Mouse (Mus musculus) forebrain, embryonic 13.5 days (tissue): ENCODE results near the gene Krt8. TPM values are rescaled to one million over a fixed set of nuclear protein-coding genes. Genes with fewer than 3 reads are reported as not detected.

Source experiments
- ATAC-seq: fragments of 200-750 bp; cut with Nextera tagmentation; 2 replicates; pipeline ENCODE4 v1.8.0; 2017
- H3K27ac ChIP-seq: fragments of 300-500 bp; sonication (generic); 2 replicates; pipeline ENCODE4 v1.5.1; 2015; ENCODE audit warnings: inconsistent platforms, mild to moderate bottlenecking, moderate library complexity
- H3K27me3 ChIP-seq: fragments of 300-500 bp; sonication (generic); 2 replicates; pipeline ENCODE4 v1.6.1; 2015; ENCODE audit warnings: mild to moderate bottlenecking, inconsistent platforms
- H3K36me3 ChIP-seq: fragments of 300-500 bp; sonication (generic); 2 replicates; pipeline ENCODE4 v1.6.1; 2015; ENCODE audit warnings: mild to moderate bottlenecking, inconsistent platforms; ENCODE audit not compliant: poor library complexity, severe bottlenecking
- H3K4me1 ChIP-seq: fragments of 300-500 bp; sonication (generic); 2 replicates; pipeline ENCODE4 v1.6.1; 2015; ENCODE audit warnings: inconsistent platforms
- H3K4me2 ChIP-seq: fragments of 300-500 bp; sonication (generic); 2 replicates; pipeline ENCODE4 v1.6.1; 2015; ENCODE audit warnings: inconsistent platforms, mild to moderate bottlenecking, moderate library complexity
- H3K4me3 ChIP-seq: fragments of 300-500 bp; sonication (generic); 2 replicates; pipeline ENCODE4 v1.5.1; 2015; ENCODE audit warnings: mild to moderate bottlenecking, inconsistent platforms
- H3K9ac ChIP-seq: fragments of 300-500 bp; sonication (generic); 2 replicates; pipeline ENCODE4 v1.6.1; 2015; ENCODE audit warnings: mild to moderate bottlenecking, inconsistent platforms
- H3K9me3 ChIP-seq: fragments of 300-500 bp; sonication (generic); replicated peaks from 2 replicates; pipeline ENCODE4 v1.6.1; 2016; ENCODE audit warnings: inconsistent platforms
- WGBS: fragments of 180-500 bp; shearing (Covaris S2); methylation state at CpG from one replicate; pipeline ENCODE4 v1.1.7; 2015; 5-methylcytosine and 5-hydroxymethylcytosine counted together
- polyA plus RNA-seq: library from polyadenylated mRNA; unstranded; fragments of >200 nt; fragmentation: Nextera tagmentation; extraction: Ambion mirVana; gene quantifications from 2 replicates; pipeline ENCODE4 v1.2.1, GENCODE M21; 2015

Gene Krt8
- polyA plus RNA-seq, 1 experiment from 2014 or later, result 1.7 TPM

- Histone ChIP-seq H3K27me3 (no peaks in the 10 kb centered on the region), H3K27ac (no peak overlapping the region), H3K9ac (no peak overlapping the region), H3K4me2 (no peak overlapping the region), H3K4me1 (no peaks in the 10 kb centered on the region), H3K4me3 (no peak overlapping the region), H3K9me3 (no peaks in the 10 kb centered on the region), H3K36me3 (no peaks in the 10 kb centered on the region)
- ATAC-seq, result no peak
- 85% methylated on average over 8 of the region's 8 CpGs for WGBS
Measured at GRCm38 (mm10) chr15:101966808-101967207, 37.5 kb downstream of the Krt8 start.

GRCm38 (mm10) chr15:101958891-101959290 lies 45.4 kb downstream of the Krt8 start:
- Histone ChIP-seq H3K36me3 (no peaks in the 10 kb centered on the region), H3K9ac (no peak overlapping the region), H3K27me3 (no peaks in the 10 kb centered on the region), H3K27ac (no peak overlapping the region), H3K4me3 (no peak overlapping the region), H3K9me3 (no peaks in the 10 kb centered on the region), H3K4me1 (no peaks in the 10 kb centered on the region), H3K4me2 (no peak overlapping the region)
- no peak for ATAC-seq
- 82% methylated on average over 3 of the region's 3 CpGs for WGBS

- Histone ChIP-seq H3K36me3 (no peaks in the 10 kb centered on the region), H3K27me3 (no peaks in the 10 kb centered on the region), H3K9me3 (no peaks in the 10 kb centered on the region), H3K4me1 (no peaks in the 10 kb centered on the region), H3K4me3 (no peak within 1 kb of the TSS), H3K4me2 (no peak within 1 kb of the TSS), H3K27ac (no peak within 1 kb of the TSS), H3K9ac (no peak within 1 kb of the TSS)
- WGBS, result 89% methylated on average over 9 of the region's 9 CpGs
- no peak for ATAC-seq
Measured at GRCm38 (mm10) chr15:101954187-101954586, 50.1 kb downstream of the Krt8 start, which contains the start of gene Krt78. Gene Krt78 (minus strand): TSS chr15:101954287.

- Histone ChIP-seq H3K4me1 (no peaks in the 10 kb centered on the region), H3K27me3 (no peaks in the 10 kb centered on the region), H3K4me3 (no peak overlapping the region), H3K27ac (no peak overlapping the region), H3K4me2 (no peak overlapping the region), H3K9me3 (no peaks in the 10 kb centered on the region), H3K9ac (0 out of 2 replicates have a peak overlapping the region, but pooled peaks have one; percentile 12), H3K36me3 (no peaks in the 10 kb centered on the region)
- no peak for ATAC-seq
- 93% methylated on average over 7 of the region's 7 CpGs for whole genome bisulfite sequencing
Measured at GRCm38 (mm10) chr15:101952733-101953474, 51.4 kb downstream of the Krt8 start.

Other genes with a start within 250 kb of the Krt8 start
- not detected in 2 replicates for gene Krt72, start 218.0 kb downstream of the Krt8 start, polyA plus RNA-seq
- 0.59 and 0.66 TPM in 2 replicates for gene Krt73, start 202.1 kb downstream of the Krt8 start, polyA plus RNA-seq
- gene Krt2, start 186.3 kb downstream of the Krt8 start, polyA plus RNA-seq, result not detected in 2 replicates
- gene Krt1, start 153.7 kb downstream of the Krt8 start, polyA plus RNA-seq, result 3.5 and 3.9 TPM in 2 replicates
- 0.19 and 0.65 TPM in 2 replicates for gene Krt77, start 134.8 kb downstream of the Krt8 start, polyA plus RNA-seq
- not detected in 2 replicates for gene Krt76, start 111.6 kb downstream of the Krt8 start, polyA plus RNA-seq
- not detected in 2 replicates for gene Krt4, start 79.7 kb downstream of the Krt8 start, polyA plus RNA-seq
- 0.10 and 0.33 TPM in 2 replicates for gene Krt79, start 64.2 kb downstream of the Krt8 start, polyA plus RNA-seq
- not detected in 2 replicates for gene Krt78, start 50.2 kb downstream of the Krt8 start, polyA plus RNA-seq
- 2.4 and 6.3 TPM in 2 replicates for gene Krt18, start 23.7 kb upstream of the Krt8 start, polyA plus RNA-seq
- 90.5 and 102 TPM in 2 replicates for gene Eif4b, start 69.3 kb upstream of the Krt8 start, polyA plus RNA-seq
- gene Tns2, start 95.9 kb upstream of the Krt8 start, polyA plus RNA-seq, result 4.5 and 6.7 TPM in 2 replicates
- gene Spryd3, start 131.8 kb upstream of the Krt8 start, polyA plus RNA-seq, result 21.7 and 25.4 TPM in 2 replicates
- 0.37 and 0.40 TPM in 2 replicates for gene Igfbp6, start 139.9 kb upstream of the Krt8 start, polyA plus RNA-seq
- 0.10 TPM in 1 of 2 replicates, not detected in the other for gene Soat2, start 146.0 kb upstream of the Krt8 start, polyA plus RNA-seq
- 90.0 and 98.7 TPM in 2 replicates for gene Zfp740, start 198.8 kb upstream of the Krt8 start, polyA plus RNA-seq
- gene Csad, start 200.2 kb upstream of the Krt8 start, polyA plus RNA-seq, result 42.7 and 46.4 TPM in 2 replicates
- 0.32 and 0.48 TPM in 2 replicates for gene Itgb7, start 227.5 kb upstream of the Krt8 start, polyA plus RNA-seq